Mouse (Mus musculus): ENCODE data around the gene Arl4d. TPM values are rescaled to one million over a fixed set of nuclear protein-coding genes. Genes with fewer than 3 reads are reported as not detected.
A peak's percentile ranks its signal among the peaks of the same experiment; 100 is the strongest.

Arl4d gene
- polyA plus RNA-seq, 1 experiment, result 23.1 TPM

- TF ChIP-seq POLR2A (IDR thresholded peaks at IDR 0.05; ENCODE audit: low read depth, low read length), result no peak
- no peak for TF ChIP-seq CTCF (conservative IDR thresholded peaks at IDR 0.05; ENCODE audit: insufficient read depth, insufficient read length, low read depth, low read length)
- Histone ChIP-seq H3K36me3 (ENCODE audit: control insufficient read depth, insufficient read depth, low read length) (no peaks in the 10 kb centered on the region), H3K4me1 (ENCODE audit: control insufficient read depth, insufficient read depth, low read length) (peaks cover 8% of the 10 kb centered on the region; the same call in 1 of the 2 replicates), H3K27ac (ENCODE audit: insufficient read depth, low read depth, low read length) (peak overlapping the region; percentile 79), H3K27me3 (replicated peaks; ENCODE audit: control insufficient read depth, insufficient read depth, low read length) (no peaks in the 10 kb centered on the region), H3K4me3 (ENCODE audit: insufficient read depth, low read depth, low read length) (no peak overlapping the region)
- DNase-seq, result no peak
- 49% methylated on average over 9 of the region's 9 CpGs for WGBS
Measured at GRCm38 (mm10) chr11:101712811-101713210, 47.5 kb downstream of the Arl4d start.

GRCm38 (mm10) chr11:101714012-101714411, 48.7 kb downstream of the Arl4d start:
- Histone ChIP-seq H3K27ac (ENCODE audit: insufficient read depth, low read depth, low read length) (peak overlapping the region; percentile 68), H3K27me3 (replicated peaks; ENCODE audit: control insufficient read depth, insufficient read depth, low read length) (no peaks in the 10 kb centered on the region), H3K36me3 (ENCODE audit: control insufficient read depth, insufficient read depth, low read length) (no peaks in the 10 kb centered on the region), H3K4me1 (ENCODE audit: control insufficient read depth, insufficient read depth, low read length) (peaks cover 8% of the 10 kb centered on the region; the same call in 1 of the 2 replicates), H3K4me3 (ENCODE audit: insufficient read depth, low read depth, low read length) (no peak overlapping the region)
- TF ChIP-seq POLR2A (IDR thresholded peaks at IDR 0.05; ENCODE audit: low read depth, low read length), result no peak
- WGBS, result 20% methylated on average over 7 of the region's 7 CpGs
- peak; percentile 94 for DNase-seq

Other genes with a start within 250 kb of the Arl4d start
- 26.3 and 29.2 TPM in 2 replicates for gene Aarsd1, start 247.9 kb upstream of the Arl4d start, polyA plus RNA-seq (2012; rRNA removed)
- gene Gm27029, start 240.7 kb upstream of the Arl4d start, polyA plus RNA-seq (2012; rRNA removed), result 0.92 and 1.6 TPM in 2 replicates
- gene Rundc1, start 240.5 kb upstream of the Arl4d start, polyA plus RNA-seq (2012; rRNA removed), result 24.7 and 27.6 TPM in 2 replicates
- 4.6 and 6.0 TPM in 2 replicates for gene Ptges3l, start 240.2 kb upstream of the Arl4d start, polyA plus RNA-seq (2012; rRNA removed)
- gene Rpl27, start 223.2 kb upstream of the Arl4d start, polyA plus RNA-seq (2012; rRNA removed), result 408 and 409 TPM in 2 replicates
- gene Ifi35, start 217.1 kb upstream of the Arl4d start, polyA plus RNA-seq (2012; rRNA removed), result 25.6 and 29.6 TPM in 2 replicates
- 14.1 and 15.3 TPM in 2 replicates for gene Rnd2, start 200.5 kb upstream of the Arl4d start, polyA plus RNA-seq (2012; rRNA removed)
- gene Vat1, start 199.3 kb upstream of the Arl4d start, polyA plus RNA-seq (2012; rRNA removed), result 59.2 and 62.5 TPM in 2 replicates
- 0.12 and 0.16 TPM in 2 replicates for gene Brca1, start 113.6 kb upstream of the Arl4d start, polyA plus RNA-seq (2012; rRNA removed)
- gene Nbr1, start 113.4 kb upstream of the Arl4d start, polyA plus RNA-seq (2012; rRNA removed), result 107 and 134 TPM in 2 replicates
- gene Tmem106a, start 83.3 kb upstream of the Arl4d start, polyA plus RNA-seq (2012; rRNA removed), result 392 and 429 TPM in 2 replicates
- not detected in 2 replicates for gene Gm11634, start 66.3 kb upstream of the Arl4d start, polyA plus RNA-seq (2012; rRNA removed)
- 41.0 and 45.7 TPM in 2 replicates for gene Rdm1, start 38.3 kb upstream of the Arl4d start, polyA plus RNA-seq (2012; rRNA removed)
- 9.8 and 10.6 TPM in 2 replicates for gene Dhx8, start 67.4 kb downstream of the Arl4d start, polyA plus RNA-seq (2012; rRNA removed)
- gene Etv4, start 119.8 kb downstream of the Arl4d start, polyA plus RNA-seq (2012; rRNA removed), result 1.1 and 1.3 TPM in 2 replicates
- gene Meox1, start 228.8 kb downstream of the Arl4d start, polyA plus RNA-seq (2012; rRNA removed), result 3.5 and 4.8 TPM in 2 replicates